Mouse (Mus musculus) bone marrow, adult 2 months (tissue): ENCODE results near the gene Xylb.

ENCODE experiments used
- CTCF ChIP-seq: fragments of 200-500 bp; IDR thresholded peaks from 2 replicates; pipeline ENCODE4 v1.5.1; 2011; ENCODE audit warnings: low read length, control low read depth; ENCODE audit not compliant: control insufficient read depth, insufficient read depth
- POLR2A ChIP-seq: fragments of 200-500 bp; IDR thresholded peaks from 2 replicates; pipeline ENCODE4 v1.6.1; 2011; ENCODE audit warnings: low read depth, mild to moderate bottlenecking, control low read depth, low read length, borderline replicate concordance; ENCODE audit not compliant: control insufficient read depth

- TF ChIP-seq POLR2A (no peak), CTCF (no peak)
Measured at GRCm38 (mm10) chr9:119334324-119334723, 22.9 kb upstream of the Xylb start.
